Mouse (Mus musculus) liver, adult 2 months (tissue): Measurements from ENCODE around the gene Thg1l. TPM values are rescaled to one million over a fixed set of nuclear protein-coding genes. Genes with fewer than 3 reads are reported as not detected.

Source experiments
- DNase-seq: peaks from one replicate; pipeline ENCODE4 v3.0.0-alpha.2; 2011; ENCODE audit warnings: low read depth, low spot score; ENCODE audit errors: extremely low read depth
- H3K27ac ChIP-seq: fragments of 200-500 bp; replicated peaks from 2 replicates; pipeline ENCODE4 v1.5.1; 2012; ENCODE audit warnings: low read depth, mild to moderate bottlenecking, control low read depth, inconsistent platforms, low read length; ENCODE audit not compliant: insufficient read depth
- H3K27me3 ChIP-seq: fragments of 200-500 bp; 2 replicates; pipeline ENCODE4 v1.6.1; 2012; ENCODE audit warnings: mild to moderate bottlenecking, moderate library complexity, low read length, inconsistent platforms; ENCODE audit not compliant: control insufficient read depth, insufficient read depth
- H3K36me3 ChIP-seq: fragments of 200-500 bp; 2 replicates; pipeline ENCODE4 v1.6.1; 2012; ENCODE audit warnings: low read length, inconsistent platforms; ENCODE audit not compliant: control insufficient read depth, insufficient read depth
- H3K4me1 ChIP-seq: fragments of 200-500 bp; 2 replicates; pipeline ENCODE4 v1.6.1; 2011; ENCODE audit warnings: low read length; ENCODE audit not compliant: control insufficient read depth, insufficient read depth
- H3K4me3 ChIP-seq: fragments of 200-500 bp; 2 replicates; pipeline ENCODE4 v1.5.1; 2011; ENCODE audit warnings: low read depth, mild to moderate bottlenecking, control low read depth, low read length, moderate library complexity; ENCODE audit not compliant: insufficient read depth
- H3K79me2 ChIP-seq: fragments of 200-500 bp; 2 replicates; pipeline ENCODE4 v1.6.1; 2012; ENCODE audit warnings: inconsistent platforms, mild to moderate bottlenecking, low read length, moderate library complexity; ENCODE audit not compliant: control insufficient read depth, insufficient read depth
- H3K9ac ChIP-seq: fragments of 200-500 bp; 2 replicates; pipeline ENCODE4 v1.6.1; 2012; ENCODE audit warnings: low read depth, mild to moderate bottlenecking, control low read depth, inconsistent platforms, low read length
- CTCF ChIP-seq: fragments of 200-500 bp; IDR thresholded peaks from 2 replicates; pipeline ENCODE4 v1.5.1; 2011; ENCODE audit warnings: low read depth, low read length, control low read depth
- POLR2A ChIP-seq: fragments of 200-500 bp; IDR thresholded peaks from 2 replicates; pipeline ENCODE4 v1.6.1; 2011; ENCODE audit warnings: low read length, control low read depth; ENCODE audit not compliant: insufficient read depth; ENCODE audit errors: extremely low read depth
- WGBS: fragments of 180-500 bp; shearing (Covaris S2); methylation state at CpG from one replicate; pipeline ENCODE4 v1.1.7; 2018; 5-methylcytosine and 5-hydroxymethylcytosine counted together
- polyA plus RNA-seq: library from polyadenylated mRNA; depleted of rRNA; stranded (reverse); fragments of >200 nt; gene quantifications from 2 replicates; pipeline ENCODE4 v1.2.3, GENCODE M21; 2012; rRNA removed
- total RNA-seq: library from RNA; depleted of rRNA; stranded (reverse); fragments of >200 nt; gene quantifications from 2 replicates; pipeline ENCODE4 v1.2.3, GENCODE M21; 2014; rRNA removed

Thg1l gene
- total RNA-seq: 2.6 and 3.0 TPM in 2 replicates
- 2.8 and 3.1 TPM in 2 replicates for polyA plus RNA-seq

DNA sequence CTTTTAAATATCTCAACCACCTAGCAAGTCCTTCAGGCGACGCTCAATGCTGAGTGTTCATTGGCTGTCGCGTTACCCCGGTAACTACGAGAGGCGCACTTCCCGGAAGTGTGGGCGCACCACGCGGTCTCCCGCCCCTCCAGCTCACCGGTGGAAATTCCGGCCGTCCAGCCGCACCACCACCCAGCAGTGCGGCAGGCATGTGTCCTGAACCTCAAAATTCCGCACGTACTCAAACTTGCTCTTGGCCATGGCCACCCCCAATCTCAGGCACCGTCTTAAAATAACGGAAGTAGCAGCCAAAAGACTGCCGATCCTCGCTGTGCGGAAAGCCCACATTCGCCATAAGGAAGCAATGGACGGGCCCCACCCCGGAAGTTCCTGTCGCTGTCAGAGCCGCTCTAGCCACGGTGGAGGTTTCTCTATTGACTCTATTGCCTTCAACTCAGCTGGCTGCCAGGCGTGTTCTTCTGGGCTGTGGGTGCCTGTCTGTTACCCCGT lies at the start of gene Thg1l:
Gene Thg1l (minus strand): TSS at position 368 of the 501 bp plus-strand sequence.
- Histone ChIP-seq H3K27me3 (no peaks in the 10 kb centered on the region), H3K36me3 (peaks cover 8% of the 10 kb centered on the region; the same call in 1 of the 2 replicates), H3K27ac (peak within 1 kb of the TSS; percentile 97), H3K9ac (peak within 1 kb of the TSS; percentile 91), H3K4me3 (peak within 1 kb of the TSS; percentile 94), H3K4me1 (0 out of 2 replicates have a peak, but pooled peaks cover 3% of the 10 kb centered on the region), H3K79me2 (no peaks in the 10 kb centered on the region)
- peak; percentile 87 for DNase-seq
- TF ChIP-seq POLR2A (no peak), CTCF (0 out of 2 replicates have a peak, but pooled peaks have one; percentile 2)
- under 1% methylated on average over 32 of the region's 32 CpGs for WGBS

DNA sequence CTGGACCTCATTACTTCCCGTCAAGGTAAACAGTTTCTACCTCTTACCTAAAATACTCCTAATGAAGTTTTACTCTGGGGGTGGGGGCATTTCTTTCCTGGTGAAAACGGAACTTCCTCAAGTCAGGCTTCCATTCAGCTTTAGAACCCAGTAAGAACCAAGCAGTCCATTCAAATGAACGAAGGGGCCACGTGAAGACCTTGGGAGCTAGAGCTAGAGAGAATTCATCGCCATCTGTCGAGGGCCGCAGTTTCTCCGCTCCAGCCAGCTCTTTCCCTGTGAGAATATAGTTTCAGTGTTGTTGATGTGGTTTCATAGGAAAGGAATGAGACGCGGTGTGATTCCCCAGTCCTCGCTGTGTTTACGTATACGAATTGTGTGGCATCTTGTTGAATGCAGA lies 36.8 kb upstream of the Thg1l start:
- DNase-seq: no peak
- H3K4me3 ChIP-seq: no peak overlapping the region
- WGBS: 51% methylated on average over 13 of the region's 13 CpGs

DNA sequence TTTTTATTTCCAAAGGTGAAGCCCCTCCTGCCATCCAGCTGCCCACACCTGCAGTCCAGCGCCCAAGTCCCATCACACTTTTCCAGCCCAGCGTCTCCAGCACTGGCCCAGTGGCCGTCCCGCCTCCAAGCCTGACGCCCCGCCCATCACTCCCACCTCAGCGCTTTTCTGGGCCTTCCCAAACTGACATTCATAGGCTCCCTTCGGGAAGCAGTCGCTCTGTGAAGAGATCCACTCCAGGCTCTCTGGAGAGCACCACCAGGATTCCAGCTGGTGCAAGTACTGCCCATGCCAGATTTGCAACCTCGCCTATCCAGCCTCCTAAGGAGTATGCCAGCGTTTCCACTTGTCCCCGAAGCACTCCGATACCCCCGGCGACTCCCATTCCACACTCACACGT lies 36.3 kb upstream of the Thg1l start:
- H3K79me2 ChIP-seq: no peaks in the 10 kb centered on the region
- H3K9ac ChIP-seq: no peak overlapping the region
- no peak overlapping the region for H3K27ac ChIP-seq
- TF ChIP-seq CTCF (no peak), POLR2A (no peak)
- DNase-seq: no peak
- H3K4me1 ChIP-seq: no peaks in the 10 kb centered on the region
- H3K4me3 ChIP-seq: no peak overlapping the region
- 12% methylated on average over 16 of the region's 16 CpGs for WGBS
- no peaks in the 10 kb centered on the region for H3K36me3 ChIP-seq
- no peaks in the 10 kb centered on the region; the same call in 1 of the 2 replicates for H3K27me3 ChIP-seq

More for the DNA sequence above, 36.8 kb upstream of the Thg1l start:
- no peaks in the 10 kb centered on the region for H3K4me1 ChIP-seq
- no peak overlapping the region for H3K27ac ChIP-seq
- no peak overlapping the region for H3K9ac ChIP-seq
- H3K79me2 ChIP-seq: no peaks in the 10 kb centered on the region
- no peaks in the 10 kb centered on the region for H3K36me3 ChIP-seq
- no peak for TF ChIP-seq POLR2A
- no peak for TF ChIP-seq CTCF
- no peaks in the 10 kb centered on the region; the same call in 1 of the 2 replicates for H3K27me3 ChIP-seq

DNA sequence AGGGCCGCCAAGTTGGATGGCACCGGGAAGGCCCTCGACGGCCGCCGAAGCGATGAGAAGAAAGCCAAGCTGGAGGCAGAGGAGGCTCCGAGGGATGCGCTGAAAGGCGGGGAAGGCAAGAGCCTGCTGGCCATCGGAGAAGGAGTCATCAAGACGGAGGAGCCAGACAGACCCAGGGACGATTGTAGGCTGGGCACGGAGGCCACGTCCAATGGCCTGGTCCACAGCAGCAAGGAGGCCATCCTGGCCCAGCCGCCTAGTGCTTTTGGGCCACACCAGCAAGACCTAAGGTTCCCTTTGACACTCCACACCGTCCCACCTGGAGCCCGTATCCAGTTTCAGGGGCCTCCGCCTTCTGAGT lies 25.6 kb upstream of the Thg1l start:
- no peaks in the 10 kb centered on the region for H3K79me2 ChIP-seq
- peak overlapping the region; percentile 71; the same call in 1 of the 2 replicates for H3K4me3 ChIP-seq
- DNase-seq: no peak
- H3K27ac ChIP-seq: no peak overlapping the region
- WGBS: 48% methylated on average over 19 of the region's 19 CpGs
- H3K36me3 ChIP-seq: no peaks in the 10 kb centered on the region
- peak overlapping the region; percentile 89 for H3K9ac ChIP-seq
- H3K4me1 ChIP-seq: no peaks in the 10 kb centered on the region
- no peaks in the 10 kb centered on the region; the same call in 1 of the 2 replicates for H3K27me3 ChIP-seq
- no peak for TF ChIP-seq POLR2A
- TF ChIP-seq CTCF: no peak

DNA sequence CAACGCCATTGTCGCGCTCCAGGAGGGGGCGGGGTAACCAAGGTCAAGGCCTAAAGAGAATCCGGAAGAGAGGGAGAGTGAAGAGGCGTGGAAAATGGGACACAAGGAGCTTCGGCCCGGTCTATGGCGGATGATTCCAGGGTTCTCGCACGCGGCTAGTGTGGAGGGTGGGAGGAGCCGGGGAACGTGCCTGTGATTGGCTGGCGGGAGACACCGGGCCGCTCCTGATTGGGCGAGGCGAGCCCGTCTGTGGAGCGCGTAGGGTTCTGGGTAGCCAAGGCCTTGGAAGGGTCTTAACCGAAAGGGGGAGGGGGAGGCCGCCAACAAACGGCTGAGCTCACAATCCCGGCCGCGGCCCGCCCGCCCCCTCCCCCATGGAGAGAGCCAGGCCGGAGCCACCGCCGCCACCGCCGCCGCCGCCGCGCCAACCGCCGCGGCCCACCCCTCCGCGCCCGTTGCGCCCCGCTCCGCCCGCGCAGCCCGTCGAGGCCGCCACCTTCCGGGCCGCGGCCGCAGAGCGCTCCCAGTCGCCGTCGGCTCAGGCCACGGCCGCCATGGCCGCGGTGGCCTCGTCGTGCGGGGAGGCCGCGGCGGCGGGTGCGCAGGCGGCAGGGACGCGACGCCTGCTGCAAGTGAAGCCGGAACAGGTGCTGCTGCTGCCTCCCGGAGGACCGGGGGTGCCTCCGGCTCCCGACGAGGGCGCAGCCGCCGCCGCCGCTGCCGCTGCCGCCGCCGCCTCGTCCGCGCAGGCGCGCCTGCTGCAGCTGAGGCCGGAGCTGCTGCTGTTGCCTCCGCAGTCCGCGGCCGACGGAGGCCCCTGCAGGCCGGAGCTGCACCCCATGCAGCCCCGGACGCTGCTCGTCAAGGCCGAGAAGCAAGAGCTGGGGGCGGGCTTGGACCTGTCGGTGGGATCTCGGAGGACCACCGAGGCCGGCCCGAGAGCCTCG lies 24.9 kb upstream of the Thg1l start, which contains the start of gene Sox30:
Gene Sox30 (plus strand): TSS at position 365 of the 947 bp plus-strand sequence.
- H3K79me2 ChIP-seq: no peaks in the 10 kb centered on the region
- no peak within 1 kb of the TSS for H3K27ac ChIP-seq
- no peaks in the 10 kb centered on the region for H3K4me1 ChIP-seq
- no peaks in the 10 kb centered on the region; the same call in 1 of the 2 replicates for H3K27me3 ChIP-seq
- TF ChIP-seq CTCF (no peak), POLR2A (no peak)
- H3K4me3 ChIP-seq: peak within 1 kb of the TSS; percentile 71
- WGBS: 17% methylated on average over 78 of the region's 115 CpGs
- peak; percentile 2 for DNase-seq
- H3K9ac ChIP-seq: peak within 1 kb of the TSS; percentile 89
- H3K36me3 ChIP-seq: no peaks in the 10 kb centered on the region
